Mouse (Mus musculus) adrenal gland, postnatal 10 days (tissue): ENCODE measurements around the gene Pax4. TPM values are rescaled to one million over a fixed set of nuclear protein-coding genes. Genes with fewer than 3 reads are reported as not detected.

ENCODE experiments used
- DNase-seq: peaks from one replicate; pipeline ENCODE4 v3.0.0; 2021; ENCODE audit warnings: mixed read lengths
- total RNA-seq, 2 experiments: library from RNA; stranded (reverse); gene quantifications; 2 replicates each; pipeline ENCODE4 v1.2.3; 2021

Gene Pax4
- total RNA-seq, 2 experiments from 2014 or later, result not detected

GRCm38 (mm10) chr6:28396853-28397457 is 52.2 kb downstream of the Pax4 start:
- no peak for DNase-seq

- DNase-seq, result no peak
Measured at GRCm38 (mm10) chr6:28396051-28396852, 52.9 kb downstream of the Pax4 start.

Other genes starting within 250 kb of the Pax4 start
- gene Zfp800, start 51.3 kb downstream of the Pax4 start, total RNA-seq, result 10 to 100 TPM; 18.4 to 20.1 TPM
- gene Arf5, start 25.8 kb downstream of the Pax4 start, total RNA-seq, result 100 to 1,000 TPM; 178 to 190 TPM
- under 1 TPM in 1 of 2 experiments, not detected in 1; 0.27 TPM for gene Fscn3, start 21.6 kb downstream of the Pax4 start, total RNA-seq
- gene Gcc1, start 21.0 kb downstream of the Pax4 start, total RNA-seq, result 10 to 100 TPM; 12.2 to 12.7 TPM
- gene Snd1, start 25.8 kb upstream of the Pax4 start, total RNA-seq, result 100 to 1,000 TPM; 114 to 117 TPM